ENCODE assay signal across 21 mouse cellular contexts in genomic region chr16:92790601-92791000, GRCm38 (mm10). TPM values are rescaled to one million over a fixed set of nuclear protein-coding genes. Genes with fewer than 3 reads are reported as not detected.
A peak's percentile ranks its signal among the peaks of the same experiment; 100 is the strongest.
DNase-seq lines count a peak whose midpoint lies in the region; ATAC-seq and TF ChIP-seq lines count a peak whose summit lies in the region.
"Had no signal": no experiment of that assay in that cellular context is flagged by ENCODE, and none has a peak within 500 bp of the region (broad histone marks: within the 10 kb centered on the region; RNA-seq: fewer than 3 reads in every experiment).

No protein-coding gene starts in this region.

- TF ChIP-seq RAD21 in MEL (IDR thresholded peaks at IDR 0.05; ENCODE audit: low read depth, low read length), result no peak

- no peak overlapping the region for H3K27ac ChIP-seq in lung, embryonic 15.5 days
- no peak overlapping the region for H3K27ac ChIP-seq in lung, postnatal 0 days (ENCODE audit: low read length)
- no peak overlapping the region for H3K27ac ChIP-seq in MEL (ENCODE audit: control insufficient read depth, low read depth, low read length)
- no peak overlapping the region for H3K27ac ChIP-seq in cerebellum, adult 2 months (ENCODE audit: insufficient read depth, low read length)
- H3K27ac ChIP-seq: embryonic facial prominence, embryonic 10.5 days; embryonic facial prominence, embryonic 12.5 days; forebrain, embryonic 13.5 days; forebrain, embryonic 15.5 days had no signal

- ATAC-seq in lung, embryonic 15.5 days (ENCODE audit: borderline replicate concordance, extremely low read depth, low FRiP score, low TSS enrichment), result peak; percentile 20; the same call in 1 of the 2 replicates
- peak; percentile 15; the same call in 1 of the 2 replicates for ATAC-seq in lung, postnatal 0 days
- ATAC-seq: forebrain, embryonic 13.5 days; forebrain, embryonic 15.5 days; forebrain, postnatal 0 days; Patski had no signal

- H3K79me2 ChIP-seq in MEL (ENCODE audit: control insufficient read depth, insufficient read depth, low read length, poor library complexity) (peaks cover 42% of the 10 kb centered on the region), myocyte (ENCODE audit: control insufficient read depth, insufficient read depth) (peaks cover 99% of the 10 kb centered on the region)

- WGBS in lung, embryonic 15.5 days, result 47% methylated on average over 6 of the region's 6 CpGs
- WGBS in lung, postnatal 0 days, result 61% methylated on average over 6 of the region's 6 CpGs
- 75% methylated on average over 6 of the region's 6 CpGs for WGBS in lung, adult 2 months
- 65% methylated on average over 6 of the region's 6 CpGs for WGBS in cerebellum, adult 2 months

- no peak for TF ChIP-seq EP300 in lung, postnatal 0 days (IDR thresholded peaks at IDR 0.05)
- TF ChIP-seq EP300 in MEL (IDR thresholded peaks at IDR 0.05; ENCODE audit: low read depth in 1 of 2, low read length in 2 of 2), result no peak

- no peak for TF ChIP-seq POLR2A in lung, adult 2 months (IDR thresholded peaks at IDR 0.05; ENCODE audit: borderline replicate concordance, extremely low read depth, low read depth, low read length)
- TF ChIP-seq POLR2A in MEL (IDR thresholded peaks at IDR 0.05; ENCODE audit: control insufficient read depth in 1 of 2, insufficient read depth in 1 of 2, low read depth in 1 of 2, low read length in 2 of 2, poor library complexity in 1 of 2) (no peak), myocyte (IDR thresholded peaks at IDR 0.05; ENCODE audit: insufficient read length, low read depth) (no peak)
- TF ChIP-seq POLR2A in cerebellum, adult 2 months (IDR thresholded peaks at IDR 0.05; ENCODE audit: borderline replicate concordance, insufficient read depth, low read length), result no peak

- no peaks in the 10 kb centered on the region for H3K36me3 ChIP-seq in lung, embryonic 15.5 days
- H3K36me3 ChIP-seq in lung, postnatal 0 days (ENCODE audit: insufficient read depth, low read length), result no peaks in the 10 kb centered on the region
- H3K36me3 ChIP-seq in MEL (ENCODE audit: control insufficient read depth in 1 of 2, insufficient read depth in 2 of 2, low read length in 2 of 2) (peaks cover 15 to 56% of the 10 kb centered on the region in 2 experiments), myocyte (ENCODE audit: control insufficient read depth, insufficient read depth) (peaks cover 17% of the 10 kb centered on the region)
- H3K36me3 ChIP-seq: embryonic facial prominence, embryonic 10.5 days; embryonic facial prominence, embryonic 12.5 days; forebrain, embryonic 15.5 days had no signal

- no peak for DNase-seq in lung, postnatal 4 days
- peak; percentile 51 for DNase-seq in lung, postnatal 0 days (ENCODE audit: low spot score)
- DNase-seq in lung, adult 2 months, result no peak
- no peak for DNase-seq in MEL (ENCODE audit: low read depth, low spot score)
- DNase-seq in cerebellum, adult 2 months, result no peak
- DNase-seq: adrenal gland, adult 2 months; adrenal gland, postnatal 10 days; adrenal gland, postnatal 25 days; cerebellum, adult 11 months; cerebellum, adult 18-20 months; cerebellum, adult 9-10 months; cerebellum, postnatal 10 days; cerebellum, postnatal 25 days; forebrain, postnatal 0 days had no signal

- no peaks in the 10 kb centered on the region for H3K9me3 ChIP-seq in lung, embryonic 15.5 days
- no peaks in the 10 kb centered on the region for H3K9me3 ChIP-seq in lung, postnatal 0 days (ENCODE audit: low read length)
- no peaks in the 10 kb centered on the region for H3K9me3 ChIP-seq in MEL (replicated peaks; ENCODE audit: insufficient read depth, low read length)
- H3K9me3 ChIP-seq: embryonic facial prominence, embryonic 10.5 days; embryonic facial prominence, embryonic 12.5 days; forebrain, embryonic 13.5 days; forebrain, embryonic 15.5 days had no signal

- no peak overlapping the region for H3K4me2 ChIP-seq in lung, embryonic 15.5 days
- H3K4me2 ChIP-seq in lung, postnatal 0 days (replicated peaks; ENCODE audit: low read depth, low read length), result no peak overlapping the region
- no peak overlapping the region for H3K4me2 ChIP-seq in myocyte (ENCODE audit: low read depth)
- H3K4me2 ChIP-seq: embryonic facial prominence, embryonic 12.5 days; forebrain, embryonic 13.5 days; forebrain, embryonic 15.5 days had no signal

- H3ac ChIP-seq in myocyte (ENCODE audit: control insufficient read depth, insufficient read length), result no peak overlapping the region

- H3K4me1 ChIP-seq in lung, embryonic 15.5 days, result peaks cover 13% of the 10 kb centered on the region; the same call in 1 of the 2 replicates
- H3K4me1 ChIP-seq in lung, postnatal 0 days (ENCODE audit: insufficient read depth, low read depth, low read length), result no peaks in the 10 kb centered on the region
- H3K4me1 ChIP-seq in lung, adult 2 months (ENCODE audit: control insufficient read depth, insufficient read depth, low read length), result peaks cover 2% of the 10 kb centered on the region; the same call in 1 of the 2 replicates
- H3K4me1 ChIP-seq in MEL (ENCODE audit: control insufficient read depth in 1 of 2, insufficient read depth in 2 of 2, low read length in 2 of 2), result peaks cover 25 to 65% of the 10 kb centered on the region in 2 experiments
- no peaks in the 10 kb centered on the region for H3K4me1 ChIP-seq in cerebellum, adult 2 months (ENCODE audit: control insufficient read depth, insufficient read depth, low read length)
- H3K4me1 ChIP-seq: embryonic facial prominence, embryonic 12.5 days; forebrain, embryonic 13.5 days; forebrain, embryonic 15.5 days had no signal

- H3K9ac ChIP-seq in lung, embryonic 15.5 days, result no peak overlapping the region
- H3K9ac ChIP-seq in lung, postnatal 0 days (replicated peaks; ENCODE audit: low read depth), result no peak overlapping the region
- H3K9ac ChIP-seq in MEL (ENCODE audit: control insufficient read depth, low read depth, low read length, poor library complexity, severe bottlenecking), result no peak overlapping the region
- H3K9ac ChIP-seq: embryonic facial prominence, embryonic 12.5 days; forebrain, embryonic 13.5 days; forebrain, embryonic 15.5 days; forebrain, postnatal 0 days had no signal

- no peaks in the 10 kb centered on the region for H3K27me3 ChIP-seq in lung, embryonic 15.5 days
- H3K27me3 ChIP-seq in lung, postnatal 0 days (replicated peaks; ENCODE audit: insufficient read depth, low read length), result no peaks in the 10 kb centered on the region
- no peaks in the 10 kb centered on the region for H3K27me3 ChIP-seq in MEL (ENCODE audit: control insufficient read depth in 1 of 2, insufficient read depth in 2 of 2, low read length in 2 of 2)
- H3K27me3 ChIP-seq in myocyte (ENCODE audit: control insufficient read depth, insufficient read depth, insufficient read length), result no peaks in the 10 kb centered on the region
- no peaks in the 10 kb centered on the region; the same call in 1 of the 2 replicates for H3K27me3 ChIP-seq in cerebellum, adult 2 months (ENCODE audit: control insufficient read depth, insufficient read depth, low read length)
- H3K27me3 ChIP-seq: embryonic facial prominence, embryonic 12.5 days; forebrain, embryonic 13.5 days; forebrain, embryonic 15.5 days; Patski had no signal

- TF ChIP-seq CTCF in lung, postnatal 0 days (IDR thresholded peaks at IDR 0.05), result no peak
- TF ChIP-seq CTCF in lung, adult 2 months (IDR thresholded peaks at IDR 0.05; ENCODE audit: insufficient read depth, low read length), result no peak
- TF ChIP-seq CTCF in MEL (IDR thresholded peaks at IDR 0.05 in 2 of 3, conservative IDR thresholded peaks at IDR 0.05 in 1 of 3; ENCODE audit: control insufficient read depth in 1 of 3, insufficient read depth in 1 of 3, low read depth in 2 of 3, low read length in 3 of 3, poor library complexity in 1 of 3, severe bottlenecking in 1 of 3), result no peak
- TF ChIP-seq CTCF in cerebellum, adult 2 months (IDR thresholded peaks at IDR 0.05; ENCODE audit: borderline replicate concordance, insufficient read depth, low read depth, low read length), result no peak

- no peak overlapping the region for H3K4me3 ChIP-seq in lung, embryonic 15.5 days
- H3K4me3 ChIP-seq in lung, postnatal 0 days (ENCODE audit: low read depth, low read length), result no peak overlapping the region
- no peak overlapping the region for H3K4me3 ChIP-seq in lung, adult 2 months (replicated peaks; ENCODE audit: extremely low read depth, low read depth, low read length)
- H3K4me3 ChIP-seq in MEL (ENCODE audit: control insufficient read depth in 1 of 2, insufficient read depth in 1 of 2, low read depth in 2 of 2, low read length in 2 of 2) (no peak overlapping the region), myocyte (no peak overlapping the region)
- no peak overlapping the region for H3K4me3 ChIP-seq in cerebellum, adult 2 months (replicated peaks; ENCODE audit: insufficient read depth, low read depth, low read length)
- H3K4me3 ChIP-seq: embryonic facial prominence, embryonic 10.5 days; embryonic facial prominence, embryonic 12.5 days; forebrain, embryonic 13.5 days; forebrain, embryonic 15.5 days had no signal

TF ChIP-seq in MEL, 35 proteins besides CTCF, POLR2A, EP300 and RAD21:
- TF ChIP-seq TAL1 (IDR thresholded peaks at IDR 0.05; ENCODE audit: low read length) (no peak), USF1 (IDR thresholded peaks at IDR 0.05; ENCODE audit: low read depth, low read length) (peak; percentile 44; the same call in 1 of the 2 replicates)
TF ChIP-seq in MEL: peak in this region for 1.

TF ChIP-seq in myocyte, 11 proteins besides CTCF, POLR2A, EP300 and RAD21:
- TF ChIP-seq USF1 (IDR thresholded peaks at IDR 0.05; ENCODE audit: low read depth), result peak; percentile 0
- no peak for TF ChIP-seq TCF3 (IDR thresholded peaks at IDR 0.05; ENCODE audit: insufficient read length, low read depth)
TF ChIP-seq in myocyte: peak in this region for 1.

RNA-seq across cellular contexts. Expression of gene Runx1, which starts 35.3 kb away (rescaled TPM):
- 8.1 and 10.6 TPM in 2 replicates for polyA plus RNA-seq in lung, embryonic 15.5 days (2015; fragmentation: Nextera tagmentation; extraction: Ambion mirVana)
- polyA plus RNA-seq in lung, postnatal 0 days (2015; fragmentation: Nextera tagmentation; extraction: Ambion mirVana), result 9.1 and 11.3 TPM in 2 replicates
- polyA plus RNA-seq in lung, adult 2 months (2012; rRNA removed), result 32.5 and 34.0 TPM in 2 replicates
- 14.3 and 17.1 TPM in 2 replicates for total RNA-seq in MEL (2012; rRNA removed)
- polyA plus RNA-seq in MEL (2012; ENCODE audit: insufficient read depth in 1 of 2, insufficient read length in 2 of 2, low read depth in 1 of 2, low replicate concordance in 2 of 2, missing spikeins in 1 of 2) (10 to 100 TPM in 1 of 2 experiments, not detected in 1; 23.5 TPM), myocyte (2012; fragmentation: generic; extraction: Trizol) (38.8 TPM)
- 0.52 and 0.55 TPM in 2 replicates for polyA plus RNA-seq in cerebellum, adult 2 months (2012; rRNA removed)
